Mouse (Mus musculus): Measurements from ENCODE around the gene Pip5k1a.
"Not testable (repeated sequence)": the region's sequence is repeated elsewhere in the genome, so short reads cannot be mapped to it uniquely, and the experiment has no call there.

Gene Pip5k1a

DNA sequence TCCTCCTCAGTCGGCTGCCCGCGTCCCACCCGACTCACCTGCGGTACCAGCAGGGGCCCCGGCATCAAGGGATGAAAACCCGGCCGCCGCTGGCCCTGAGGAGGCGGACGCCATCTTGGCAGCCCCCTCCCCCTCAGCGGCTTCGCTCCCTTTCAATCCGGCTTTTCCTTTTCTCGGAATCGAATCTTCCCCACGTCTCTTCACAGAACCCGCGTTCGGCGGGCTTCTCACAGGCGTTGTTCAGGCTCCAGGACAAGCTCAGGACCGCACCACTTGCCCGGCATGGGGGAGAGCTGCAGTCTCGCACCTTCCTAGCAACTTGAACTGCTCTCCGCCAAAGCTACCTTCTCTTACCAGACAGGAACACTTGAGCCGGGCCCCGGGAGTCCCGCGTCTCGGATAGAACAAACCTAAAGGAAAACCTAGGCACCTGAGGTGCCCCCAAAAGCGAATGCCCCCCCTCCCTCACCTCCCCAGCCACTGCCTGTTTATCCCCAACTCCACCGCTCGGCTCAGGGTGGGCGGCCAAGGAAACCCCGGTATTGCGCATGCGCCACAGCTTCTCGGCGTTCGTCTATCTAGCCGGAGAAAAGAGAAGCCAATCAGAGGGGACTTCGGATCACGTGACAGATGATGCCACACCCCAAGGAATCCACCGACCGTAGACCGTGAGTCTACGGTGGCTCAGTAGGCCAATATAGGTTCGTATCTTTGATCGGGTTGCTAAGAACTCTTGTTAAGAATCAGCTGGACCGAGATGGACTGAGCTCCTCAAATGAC lies at the start of gene Pip5k1a:
Gene Pip5k1a, minus strand, starts transcription at position 593 of the 780 bp plus-strand sequence.
- peak; percentile 98 for DNase-seq (ENCODE audit: low spot score)

DNA sequence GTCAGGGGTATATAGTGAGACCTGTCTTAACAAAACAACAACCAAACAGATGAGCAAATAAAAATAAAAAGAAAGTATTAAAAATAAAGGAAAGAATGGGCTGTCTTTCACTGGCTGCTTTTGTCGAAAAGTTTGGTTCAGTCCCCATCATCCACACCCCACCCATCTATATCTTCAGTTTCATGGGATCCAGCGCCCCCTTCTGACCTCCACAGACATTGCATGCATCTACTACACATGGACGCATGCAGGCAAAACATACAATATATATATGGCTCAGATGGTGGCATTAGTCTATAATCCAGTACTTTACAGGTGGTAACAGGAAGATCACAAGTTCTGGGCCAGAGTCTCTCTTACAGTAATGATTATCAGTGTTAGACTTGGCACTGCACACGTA lies 47.1 kb upstream of the Pip5k1a start:
- DNase-seq (ENCODE audit: low spot score): no peak

DNA sequence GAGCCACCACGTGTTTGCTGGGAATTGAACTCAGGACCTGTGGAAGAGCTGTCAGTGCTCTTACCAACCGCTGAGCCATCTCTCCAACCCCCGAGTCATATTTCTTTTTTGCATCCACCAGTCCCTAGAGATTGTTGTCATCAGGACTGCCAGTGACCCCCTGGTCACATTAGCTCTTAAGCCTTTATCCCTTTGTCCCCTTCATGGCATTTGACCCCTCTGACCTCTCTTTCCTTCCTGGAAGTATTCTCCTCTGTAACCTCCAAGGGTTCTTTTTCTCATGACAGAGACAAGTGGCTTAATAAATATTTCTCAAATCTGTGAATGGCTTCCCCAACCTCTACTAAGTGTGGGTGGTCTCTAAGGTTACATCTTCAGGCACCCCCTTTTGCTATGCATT lies 41.2 kb upstream of the Pip5k1a start:
- no peak for DNase-seq (ENCODE audit: low spot score)

DNA sequence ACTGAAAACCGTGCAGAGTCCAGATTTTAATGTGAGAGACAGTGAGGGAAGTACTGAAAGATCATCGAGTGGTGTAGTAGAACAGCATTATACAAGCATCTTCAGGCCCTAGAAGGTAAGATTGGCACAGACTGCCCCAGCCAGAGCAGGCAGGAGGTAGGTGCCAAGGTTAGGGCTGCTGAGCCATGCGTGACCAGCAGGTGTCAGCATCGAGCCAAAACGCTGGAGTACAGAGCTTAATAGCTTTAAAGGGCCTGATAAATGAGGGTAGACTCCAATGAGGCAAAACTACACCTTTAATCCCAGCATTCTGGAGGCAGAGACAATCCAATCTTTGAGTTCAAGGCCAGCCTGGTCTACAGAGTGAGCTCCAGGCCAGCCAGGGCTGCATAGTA lies 35.9 kb upstream of the Pip5k1a start:
- peak; percentile 75 for DNase-seq (ENCODE audit: low spot score)

DNA sequence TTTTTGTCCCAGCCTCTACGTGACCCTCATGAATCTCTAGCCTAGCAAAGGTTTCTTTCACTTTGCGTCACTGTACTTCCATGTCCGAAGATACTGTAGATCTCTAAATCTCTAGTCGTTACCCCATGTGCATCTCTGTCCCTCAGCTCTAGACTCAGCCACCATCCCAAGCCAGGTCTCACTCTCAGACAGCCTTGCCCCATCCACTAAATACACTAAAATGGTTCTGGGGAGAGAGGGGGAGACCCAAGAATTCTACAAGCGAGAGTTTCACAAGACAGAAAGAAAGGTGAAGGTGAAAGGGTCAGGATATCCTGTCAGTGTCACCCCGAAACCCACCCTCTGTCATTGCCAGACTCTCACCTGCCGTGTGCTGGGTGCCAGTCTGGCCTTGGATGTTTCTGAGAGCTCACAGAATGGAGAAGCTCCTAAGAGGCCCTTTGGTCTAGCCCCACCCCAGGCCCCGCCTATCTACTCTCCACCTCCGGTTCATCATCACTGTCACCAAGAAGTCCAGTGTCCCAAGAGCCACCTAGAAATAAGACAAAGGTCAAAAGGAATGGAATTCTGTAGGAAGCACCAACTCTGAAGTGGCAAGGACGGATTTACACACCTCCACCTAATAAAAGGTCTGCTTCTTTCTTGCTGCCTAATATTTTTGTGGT lies 35.4 kb upstream of the Pip5k1a start, which contains the start of gene Tnfaip8l2:
Gene Tnfaip8l2, minus strand, starts transcription at position 409 of the 665 bp plus-strand sequence.
- no peak for DNase-seq (ENCODE audit: low spot score)

DNA sequence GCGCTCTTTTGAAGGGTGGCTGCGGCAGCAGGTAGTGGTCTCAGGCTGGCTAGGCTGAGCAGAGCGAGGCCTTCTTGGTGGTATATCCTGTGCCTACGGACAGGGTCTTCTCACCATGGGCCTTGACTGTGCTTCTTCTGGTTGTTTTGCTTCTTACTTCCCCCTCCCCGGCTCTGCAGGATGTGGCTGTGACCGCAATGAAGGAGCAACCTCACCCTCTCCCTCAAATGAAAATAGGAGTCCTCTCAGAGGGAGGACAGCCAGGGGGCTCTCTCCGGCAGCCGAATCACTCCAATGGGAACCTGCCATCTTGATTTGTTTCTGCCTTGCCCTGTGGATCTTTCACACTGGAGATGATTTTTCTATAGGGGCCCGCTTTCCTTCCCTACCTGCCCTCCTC lies 34.7 kb upstream of the Pip5k1a start:
- DNase-seq (ENCODE audit: low spot score): no peak

DNA sequence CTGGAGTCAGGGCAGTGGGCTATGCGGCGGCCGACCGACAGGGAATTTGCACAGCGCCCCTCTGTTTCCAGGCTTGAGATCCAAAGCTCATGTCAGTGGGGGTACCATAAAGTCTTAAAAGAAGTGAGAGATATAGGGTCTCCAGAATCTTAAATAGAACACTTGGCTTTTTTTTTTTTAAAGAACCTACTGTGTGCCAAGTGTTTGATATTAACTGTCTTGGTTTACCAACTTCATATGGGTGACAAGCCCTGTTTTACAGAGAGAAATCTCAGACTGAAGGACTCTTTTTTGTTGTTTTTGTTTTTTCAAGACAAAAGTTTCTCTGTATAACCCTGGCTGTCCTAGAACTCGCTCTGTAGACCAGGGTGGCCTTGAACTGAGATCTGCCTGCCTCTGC lies 34.1 kb upstream of the Pip5k1a start:
- DNase-seq (ENCODE audit: low spot score): no peak

DNA sequence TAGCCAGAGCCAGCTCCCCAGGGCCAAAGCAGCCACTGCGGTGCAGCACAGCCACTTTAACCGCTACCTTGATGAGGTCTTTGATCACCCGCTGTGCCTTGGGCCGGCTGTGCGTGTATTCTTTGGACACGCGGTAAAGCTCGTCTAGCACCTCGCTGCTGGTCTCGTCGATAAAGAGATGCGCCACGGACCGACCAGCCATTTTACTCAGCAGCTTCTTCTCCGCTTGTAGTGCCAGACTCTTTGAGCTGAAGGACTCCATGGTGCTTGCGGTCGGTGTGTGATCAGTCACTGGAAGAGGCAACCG lies 33.5 kb upstream of the Pip5k1a start:
- DNase-seq (ENCODE audit: low spot score): no peak

DNA sequence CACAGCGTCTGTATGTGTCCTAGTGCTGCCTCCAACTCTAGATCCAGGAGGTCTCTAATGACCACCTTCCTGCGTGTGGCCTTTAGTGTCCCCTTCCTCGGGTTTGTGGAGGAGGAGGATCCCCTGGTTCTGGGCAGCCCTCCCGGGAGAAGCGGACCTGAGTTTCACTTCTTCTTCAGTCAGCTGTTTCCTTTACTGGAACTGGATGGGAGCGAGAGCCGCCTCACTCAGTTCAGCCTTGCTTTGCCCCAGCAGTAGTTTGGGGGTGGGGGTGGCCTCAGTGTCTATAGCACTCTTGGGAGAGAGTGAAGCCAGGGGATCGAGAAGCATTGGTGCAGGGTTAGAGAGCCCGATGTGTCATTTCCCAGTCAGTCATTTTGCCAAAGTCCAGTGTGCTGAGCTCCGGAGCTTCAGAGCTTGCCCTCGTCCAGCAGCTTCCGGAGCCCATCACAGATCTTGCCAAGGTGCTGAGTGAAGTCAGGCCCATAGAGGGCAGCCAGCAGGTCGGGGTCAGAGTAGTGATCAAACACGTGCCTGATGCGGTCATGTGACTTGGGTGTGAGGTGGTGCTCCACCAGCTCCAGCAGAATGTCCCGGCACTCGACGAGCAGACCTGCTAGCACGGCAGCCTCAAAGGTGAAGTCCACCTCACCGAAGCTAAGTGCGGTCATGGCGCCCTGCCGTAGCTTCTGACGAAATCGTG lies 33.0 kb upstream of the Pip5k1a start:
- peak; percentile 52 for DNase-seq (ENCODE audit: low spot score)

DNA sequence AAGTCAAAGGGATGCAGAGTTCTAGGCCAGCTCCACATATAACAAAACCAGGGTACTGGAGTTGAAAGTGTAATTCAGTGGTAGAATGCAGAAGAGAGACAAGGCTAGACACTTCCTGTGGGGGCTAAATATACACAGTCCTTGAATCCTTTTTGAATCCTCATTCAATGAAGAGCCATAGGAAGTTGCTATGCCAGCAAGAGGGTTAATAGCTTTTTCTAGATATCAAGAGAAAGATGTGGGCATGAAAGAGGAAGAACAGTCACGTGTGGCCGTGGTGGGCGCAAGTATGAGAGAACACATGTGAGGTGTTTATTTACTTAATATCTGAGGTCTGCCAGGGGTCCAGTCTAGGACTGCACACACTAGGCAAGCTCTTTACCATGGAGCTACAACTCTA lies 29.6 kb upstream of the Pip5k1a start:
- no peak for DNase-seq (ENCODE audit: low spot score)

DNA sequence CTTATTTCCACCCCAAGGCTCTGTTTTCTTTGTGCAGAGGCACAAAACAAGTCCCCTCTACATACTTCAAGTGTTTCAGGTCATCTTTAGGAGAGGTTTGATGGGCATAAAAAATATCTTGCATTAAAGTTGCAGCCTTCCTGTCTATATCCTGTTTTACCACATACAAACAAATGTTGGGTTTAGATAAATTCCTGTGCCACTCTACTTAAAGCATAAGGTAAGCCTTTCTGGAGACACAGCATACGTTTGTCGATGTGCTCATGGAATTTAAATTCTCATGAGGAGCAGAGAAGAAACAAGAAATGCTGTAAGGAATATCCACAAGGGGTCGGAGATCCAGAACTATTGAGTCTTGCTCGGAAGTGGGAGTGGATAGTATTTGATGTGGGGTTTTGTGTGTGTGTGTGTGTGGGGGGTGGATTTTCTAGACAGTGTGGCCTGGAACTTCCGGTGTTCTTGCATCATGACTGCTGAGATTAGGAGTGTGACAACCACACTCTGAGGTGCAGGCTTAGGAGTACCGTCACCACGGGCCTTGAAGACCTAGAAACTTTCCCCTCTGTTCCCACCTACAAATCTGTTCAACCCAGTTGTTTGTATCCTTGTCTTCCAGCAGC lies 28.8 kb upstream of the Pip5k1a start:
- no peak for DNase-seq (ENCODE audit: low spot score)

DNA sequence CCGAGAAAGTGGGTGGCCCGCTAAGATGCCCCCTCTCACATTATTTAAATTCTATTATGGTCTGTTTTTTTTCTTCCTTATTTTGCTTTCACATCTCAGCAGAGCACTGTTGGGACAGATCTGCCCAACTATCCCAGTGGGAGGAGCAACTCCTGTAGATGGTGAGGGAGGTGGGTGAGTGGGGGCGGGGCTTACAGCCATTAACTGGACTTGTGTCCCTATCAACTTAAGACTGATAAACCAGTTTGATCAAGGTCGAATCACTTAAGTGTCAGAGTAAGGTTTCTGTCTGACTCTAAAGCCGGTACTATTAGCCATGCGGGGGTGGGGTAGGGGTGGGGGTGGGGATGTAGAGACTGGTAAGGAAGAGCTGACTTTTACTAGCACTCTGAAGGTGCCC lies 28.3 kb upstream of the Pip5k1a start:
- peak; percentile 67 for DNase-seq (ENCODE audit: low spot score)

DNA sequence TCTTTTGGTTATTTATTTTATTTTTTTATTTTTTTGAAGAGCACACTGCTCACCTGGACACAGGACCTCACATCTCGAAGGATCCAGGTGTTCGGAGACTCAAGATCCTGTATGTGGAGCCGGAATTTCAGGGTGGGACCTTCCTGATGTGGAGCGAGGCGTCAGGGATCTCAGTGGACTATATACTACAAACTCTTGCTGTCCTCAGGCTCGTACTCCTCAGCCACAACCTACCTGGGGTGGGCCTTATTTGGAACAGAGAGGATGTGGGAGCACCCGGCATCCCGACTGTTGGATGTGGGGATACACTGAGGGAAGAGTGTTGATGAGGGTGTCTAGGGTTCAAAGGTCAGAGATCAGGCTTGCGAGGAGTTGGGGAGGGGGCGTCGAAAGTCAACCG lies 27.4 kb upstream of the Pip5k1a start:
- not testable (repeated sequence) for DNase-seq (ENCODE audit: low spot score)

DNA sequence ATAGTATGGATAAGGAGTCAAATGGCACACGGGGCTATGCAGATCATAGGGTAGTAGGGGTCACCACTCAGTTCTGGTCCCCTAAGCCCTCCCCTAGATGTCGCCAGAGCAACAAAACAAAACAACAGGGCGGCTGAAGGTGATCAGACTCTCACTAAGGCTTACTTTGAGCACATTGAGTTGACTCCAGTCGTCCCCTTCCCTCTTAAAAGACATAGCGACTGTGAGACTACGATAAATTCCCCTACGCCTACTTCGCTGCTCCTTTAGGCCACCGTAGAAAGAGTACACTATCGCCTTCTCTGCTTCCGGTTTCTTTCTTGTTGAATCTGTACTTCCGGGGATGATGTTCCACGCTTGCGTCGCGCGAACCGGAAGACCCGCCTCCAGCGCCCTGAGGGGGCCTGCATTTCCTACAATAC lies 27.0 kb upstream of the Pip5k1a start, which contains the start of the genes Scnm1 and Lysmd1:
Gene Scnm1, minus strand, starts transcription at position 332 of the 422 bp plus-strand sequence.
Gene Lysmd1, plus strand, starts transcription at position 409 of the 422 bp plus-strand sequence.
- peak; percentile 90 for DNase-seq (ENCODE audit: low spot score)

DNA sequence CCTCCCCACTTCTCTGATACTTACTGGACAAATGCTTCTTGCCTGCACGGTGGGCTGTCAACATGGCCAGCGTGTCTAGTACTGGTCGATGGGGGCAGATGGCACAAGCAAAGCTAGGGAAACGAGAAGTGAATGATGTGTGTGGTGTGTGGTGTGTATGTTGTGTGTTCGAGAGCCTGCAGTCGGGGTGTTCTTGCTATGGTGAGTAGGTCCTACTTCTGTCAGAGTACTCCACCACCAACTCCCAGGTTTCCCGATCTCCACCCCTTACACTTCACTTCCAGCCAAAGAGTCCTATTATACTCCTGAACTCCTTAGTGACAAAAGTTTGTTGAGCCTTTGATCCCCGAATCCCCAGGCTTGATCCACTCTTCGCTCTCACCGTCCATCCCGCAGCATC lies 26.4 kb upstream of the Pip5k1a start:
- no peak for DNase-seq (ENCODE audit: low spot score)

DNA sequence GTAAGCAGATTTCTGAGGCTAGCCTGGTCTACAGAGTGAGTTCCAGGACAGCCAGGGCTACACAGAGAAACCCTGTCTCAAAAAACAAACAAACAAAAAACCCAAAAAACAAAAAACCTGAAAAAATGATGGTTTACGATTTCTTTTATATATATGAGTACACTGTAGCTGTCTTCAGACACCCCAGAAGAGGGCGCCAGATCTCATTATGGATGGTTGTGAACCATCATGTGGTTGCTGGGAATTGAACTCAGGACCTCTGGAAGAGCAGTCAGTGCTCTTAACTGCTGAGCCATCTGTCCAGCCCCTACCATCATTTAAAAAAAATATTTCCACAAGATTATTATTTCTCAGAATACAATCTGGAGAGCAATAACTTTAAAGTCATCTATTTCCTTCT lies 25.7 kb upstream of the Pip5k1a start:
- not testable (repeated sequence) for DNase-seq (ENCODE audit: low spot score)

DNA sequence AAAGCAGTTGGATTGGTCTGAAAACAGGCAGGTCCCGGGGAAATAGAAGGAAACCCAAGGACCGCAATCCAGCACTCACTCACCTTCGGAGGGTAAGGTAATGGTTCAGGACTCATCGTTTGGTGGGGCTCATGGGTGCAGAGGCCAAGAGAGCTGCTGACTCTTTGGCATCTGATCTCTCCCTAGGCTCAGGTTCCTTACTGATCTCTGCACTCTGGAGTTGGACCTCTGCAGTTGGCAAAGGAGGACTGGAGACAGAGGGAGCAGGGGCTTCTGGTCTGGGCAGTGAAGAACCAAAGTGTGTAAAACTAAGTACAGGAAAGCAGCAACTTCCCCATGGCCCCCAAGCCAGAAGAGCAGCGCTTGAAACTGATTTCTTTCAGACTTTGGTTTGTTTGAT lies 23.4 kb upstream of the Pip5k1a start:
- DNase-seq (ENCODE audit: low spot score): no peak

DNA sequence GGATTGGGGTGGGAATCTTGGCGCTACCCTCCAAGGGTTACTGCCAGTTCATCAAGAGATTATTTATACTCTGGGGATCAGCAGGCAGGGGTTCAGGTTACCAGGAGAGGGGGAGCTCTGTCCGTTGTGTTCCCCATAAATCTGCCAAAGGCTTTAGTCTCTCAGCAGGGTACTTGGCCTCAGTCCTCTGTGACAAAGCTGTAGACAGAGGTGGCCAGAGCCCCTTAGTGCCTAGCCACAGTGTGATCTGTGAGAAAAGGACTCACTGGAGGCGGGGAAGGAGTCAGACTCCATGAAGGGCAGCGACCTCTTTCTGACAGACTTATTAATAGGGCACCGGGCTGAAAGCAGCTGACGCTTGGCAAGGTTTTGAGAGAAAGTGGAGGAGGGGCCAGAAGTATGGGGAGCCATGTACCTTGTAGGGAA lies 22.5 kb upstream of the Pip5k1a start:
- DNase-seq (ENCODE audit: low spot score): no peak

DNA sequence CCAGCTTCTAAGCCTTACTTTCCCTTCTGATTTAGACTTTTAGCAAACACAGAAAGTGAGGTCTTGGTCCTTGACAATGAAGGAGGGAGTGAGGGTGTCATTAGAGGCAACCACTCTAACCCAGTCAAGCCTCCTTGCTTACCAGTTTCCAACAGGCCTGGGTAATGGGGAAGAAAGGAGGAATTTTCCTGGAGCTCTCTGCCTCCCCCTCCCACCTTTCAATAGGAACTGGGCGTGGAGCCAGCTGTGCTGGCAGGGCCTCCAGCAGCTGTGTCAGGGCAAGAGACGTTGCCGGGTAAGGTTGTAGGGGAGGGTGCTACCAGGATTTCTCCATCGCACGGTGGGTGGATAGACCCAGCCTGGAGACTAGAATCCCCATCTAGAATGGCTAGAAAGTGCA lies 18.2 kb upstream of the Pip5k1a start:
- no peak for DNase-seq (ENCODE audit: low spot score)

DNA sequence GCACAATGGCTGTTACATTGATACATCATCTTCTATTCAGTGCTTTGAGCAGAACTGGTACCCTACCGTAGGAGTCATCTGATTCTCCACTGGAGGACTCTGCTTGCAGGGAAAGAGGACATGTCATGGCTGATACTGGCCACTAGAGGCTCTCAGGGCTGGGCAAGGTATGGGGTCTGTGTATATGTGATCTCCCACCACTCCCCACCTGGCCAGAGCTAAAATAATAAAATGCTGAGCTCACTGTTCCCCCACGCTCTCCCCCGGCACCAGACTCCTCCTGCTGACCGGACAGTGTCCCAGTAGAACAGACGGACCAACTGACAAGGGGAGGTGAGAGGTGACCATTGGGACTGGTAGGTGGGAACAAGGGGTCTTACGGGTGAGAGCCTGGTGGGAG lies 17.5 kb upstream of the Pip5k1a start, which contains the start of gene Tmod4:
Gene Tmod4, plus strand, starts transcription at position 231 of the 400 bp plus-strand sequence.
- no peak for DNase-seq (ENCODE audit: low spot score)

DNA sequence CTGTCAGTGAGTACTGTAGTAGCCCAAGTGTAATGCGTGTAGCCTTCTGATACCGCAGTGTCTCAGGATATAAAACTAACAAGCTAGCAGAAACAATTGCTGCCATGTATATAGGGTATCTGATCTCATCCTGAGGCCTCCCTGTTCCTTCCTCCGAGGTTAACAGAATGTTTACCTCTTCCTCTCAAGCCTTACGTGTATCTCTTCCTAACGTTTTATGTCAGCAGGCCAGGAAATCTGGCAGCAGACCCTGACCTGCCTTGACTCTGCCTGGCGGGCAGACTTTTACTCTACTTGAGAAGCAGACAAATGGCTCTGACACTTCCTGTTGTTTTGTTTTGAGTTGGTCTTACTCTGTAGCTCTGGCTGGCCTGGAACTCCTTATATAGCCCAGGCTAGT lies 14.8 kb upstream of the Pip5k1a start:
- no peak for DNase-seq (ENCODE audit: low spot score)

DNA sequence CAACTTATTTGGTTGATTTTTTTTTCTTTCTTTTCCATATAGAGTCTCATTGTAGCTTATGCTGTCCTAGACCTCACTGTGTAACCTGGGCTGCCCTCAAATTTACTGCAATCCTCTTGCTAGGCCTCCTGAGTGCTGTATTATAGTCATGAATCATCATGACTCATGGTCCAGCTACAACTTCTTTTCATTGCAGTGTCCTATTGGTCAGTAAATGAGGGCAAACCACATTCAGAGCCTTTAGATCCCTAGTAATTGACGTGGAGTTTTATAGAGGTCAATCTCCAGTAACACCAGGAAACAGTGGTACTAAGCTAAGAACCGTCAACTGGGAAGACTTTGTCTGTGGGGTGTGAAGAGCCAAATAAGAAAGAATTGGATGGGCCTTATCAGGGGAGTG lies 11.0 kb upstream of the Pip5k1a start:
- no peak for DNase-seq (ENCODE audit: low spot score)

Data from testis, postnatal 14 days (tissue).